Mouse (Mus musculus): ENCODE data around the gene Cldn34d.

DNA sequence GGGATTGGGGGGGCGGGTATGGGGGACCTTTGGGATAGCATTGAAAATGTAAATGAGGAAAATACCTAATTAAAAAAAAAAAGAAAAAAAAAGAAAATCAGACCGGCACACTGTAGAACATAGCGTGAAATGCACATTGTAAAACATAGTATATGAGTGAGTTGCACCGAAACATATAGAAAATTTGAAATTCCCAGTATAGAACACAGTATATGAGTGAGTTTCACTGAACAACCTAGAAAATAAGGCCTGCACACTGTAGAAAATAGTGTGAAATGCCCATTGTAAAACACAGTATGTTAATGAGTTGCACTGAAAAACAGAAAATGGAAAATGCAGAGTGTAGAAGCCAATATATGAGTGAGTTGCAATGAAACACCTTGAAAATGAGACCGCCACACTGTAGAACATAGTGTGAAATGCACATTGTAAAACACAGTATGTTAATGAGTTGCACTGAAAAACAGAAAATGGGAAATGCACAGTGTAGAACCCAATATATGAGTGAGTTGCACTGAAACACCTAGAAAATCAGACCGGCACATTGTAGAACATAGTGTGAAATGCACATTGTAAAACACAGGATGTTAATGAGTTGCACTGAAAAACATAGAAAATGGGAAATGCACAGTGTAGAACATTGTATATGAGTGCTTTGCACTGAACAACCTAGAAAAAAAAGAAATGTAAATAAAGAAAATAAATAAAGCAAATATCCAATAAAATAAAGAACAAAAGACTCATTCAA lies 4.1 kb downstream of the Cldn34d start:
- TF ChIP-seq USF1 (IDR thresholded peaks at IDR 0.05; ENCODE audit: low read depth) (no peak), MAX (IDR thresholded peaks at IDR 0.05) (no peak), CTCF (IDR thresholded peaks at IDR 0.05; ENCODE audit: control insufficient read depth, insufficient read depth, insufficient read length) (no peak), FOSL1 (IDR thresholded peaks at IDR 0.05; ENCODE audit: insufficient read depth, low read length, poor library complexity, severe bottlenecking) (no peak), MYOD1 (IDR thresholded peaks at IDR 0.05; ENCODE audit: control insufficient read depth, insufficient read length, low read depth) (no peak)

All from C2C12 (cell line).